Mouse (Mus musculus): ENCODE results near the gene Jdp2. TPM values are rescaled to one million over a fixed set of nuclear protein-coding genes. Genes with fewer than 3 reads are reported as not detected.

Jdp2 gene
- total and polyA plus RNA-seq, 2 experiments: 1.1 to 1.6 TPM

- Histone ChIP-seq H3K27ac (replicated peaks; ENCODE audit: insufficient read depth, low read depth, low read length) (no peak overlapping the region), H3K4me3 (ENCODE audit: insufficient read depth, low read depth, low read length) (no peak overlapping the region), H3K79me2 (ENCODE audit: control insufficient read depth, insufficient read depth, low read length) (no peaks in the 10 kb centered on the region), H3K9ac (ENCODE audit: low read depth, low read length) (no peak overlapping the region), H3K27me3 (ENCODE audit: control insufficient read depth, insufficient read depth, low read length) (no peaks in the 10 kb centered on the region), H3K4me1 (ENCODE audit: control insufficient read depth, insufficient read depth, low read length) (no peaks in the 10 kb centered on the region), H3K36me3 (ENCODE audit: control insufficient read depth, insufficient read depth, low read length) (no peaks in the 10 kb centered on the region)
- no peak for DNase-seq (ENCODE audit: extremely low read depth, low read depth, low spot score)
- WGBS: 76% methylated on average over 4 of the region's 4 CpGs
- TF ChIP-seq POLR2A (IDR thresholded peaks at IDR 0.05; ENCODE audit: extremely low read depth, insufficient read depth, low read length): no peak
- no peak for TF ChIP-seq CTCF (IDR thresholded peaks at IDR 0.05; ENCODE audit: low read depth, low read length)
Measured at GRCm38 (mm10) chr12:85641564-85641931, 42.7 kb downstream of the Jdp2 start.

GRCm38 (mm10) chr12:85643735-85644134 is 44.9 kb downstream of the Jdp2 start:
- H3K79me2 ChIP-seq (ENCODE audit: control insufficient read depth, insufficient read depth, low read length): no peaks in the 10 kb centered on the region
- H3K4me3 ChIP-seq (ENCODE audit: insufficient read depth, low read depth, low read length): no peak overlapping the region
- H3K27ac ChIP-seq (replicated peaks; ENCODE audit: insufficient read depth, low read depth, low read length): no peak overlapping the region
- no peaks in the 10 kb centered on the region for H3K27me3 ChIP-seq (ENCODE audit: control insufficient read depth, insufficient read depth, low read length)
- no peaks in the 10 kb centered on the region for H3K4me1 ChIP-seq (ENCODE audit: control insufficient read depth, insufficient read depth, low read length)
- TF ChIP-seq CTCF (IDR thresholded peaks at IDR 0.05; ENCODE audit: low read depth, low read length) (no peak), POLR2A (IDR thresholded peaks at IDR 0.05; ENCODE audit: extremely low read depth, insufficient read depth, low read length) (no peak)
- no peak for DNase-seq (ENCODE audit: extremely low read depth, low read depth, low spot score)
- no peaks in the 10 kb centered on the region for H3K36me3 ChIP-seq (ENCODE audit: control insufficient read depth, insufficient read depth, low read length)
- WGBS: 61% methylated on average over 5 of the region's 5 CpGs
- no peak overlapping the region for H3K9ac ChIP-seq (ENCODE audit: low read depth, low read length)

- H3K9ac ChIP-seq (ENCODE audit: low read depth, low read length): no peak overlapping the region
- 91% methylated on average over 4 of the region's 4 CpGs for WGBS
- H3K4me3 ChIP-seq (ENCODE audit: insufficient read depth, low read depth, low read length): no peak overlapping the region
- H3K27ac ChIP-seq (replicated peaks; ENCODE audit: insufficient read depth, low read depth, low read length): no peak overlapping the region
- no peaks in the 10 kb centered on the region for H3K4me1 ChIP-seq (ENCODE audit: control insufficient read depth, insufficient read depth, low read length)
- H3K27me3 ChIP-seq (ENCODE audit: control insufficient read depth, insufficient read depth, low read length): no peaks in the 10 kb centered on the region
- no peaks in the 10 kb centered on the region for H3K79me2 ChIP-seq (ENCODE audit: control insufficient read depth, insufficient read depth, low read length)
- TF ChIP-seq CTCF (IDR thresholded peaks at IDR 0.05; ENCODE audit: low read depth, low read length): peak; percentile 52; the same call in 1 of the 2 replicates
- TF ChIP-seq POLR2A (IDR thresholded peaks at IDR 0.05; ENCODE audit: extremely low read depth, insufficient read depth, low read length): no peak
- DNase-seq (ENCODE audit: extremely low read depth, low read depth, low spot score): no peak
- H3K36me3 ChIP-seq (ENCODE audit: control insufficient read depth, insufficient read depth, low read length): no peaks in the 10 kb centered on the region
Measured at GRCm38 (mm10) chr12:85645664-85646063, 46.8 kb downstream of the Jdp2 start.

GRCm38 (mm10) chr12:85647346-85647745 is 48.5 kb downstream of the Jdp2 start:
- Histone ChIP-seq H3K27ac (replicated peaks; ENCODE audit: insufficient read depth, low read depth, low read length) (no peak overlapping the region), H3K4me1 (ENCODE audit: control insufficient read depth, insufficient read depth, low read length) (no peaks in the 10 kb centered on the region), H3K27me3 (ENCODE audit: control insufficient read depth, insufficient read depth, low read length) (no peaks in the 10 kb centered on the region), H3K4me3 (ENCODE audit: insufficient read depth, low read depth, low read length) (no peak overlapping the region), H3K36me3 (ENCODE audit: control insufficient read depth, insufficient read depth, low read length) (no peaks in the 10 kb centered on the region), H3K79me2 (ENCODE audit: control insufficient read depth, insufficient read depth, low read length) (no peaks in the 10 kb centered on the region), H3K9ac (ENCODE audit: low read depth, low read length) (no peak overlapping the region)
- WGBS: 37% methylated on average over 10 of the region's 10 CpGs
- no peak for DNase-seq (ENCODE audit: extremely low read depth, low read depth, low spot score)
- peak; percentile 58 for TF ChIP-seq CTCF (IDR thresholded peaks at IDR 0.05; ENCODE audit: low read depth, low read length)
- no peak for TF ChIP-seq POLR2A (IDR thresholded peaks at IDR 0.05; ENCODE audit: extremely low read depth, insufficient read depth, low read length)

GRCm38 (mm10) chr12:85647955-85648354 is 49.1 kb downstream of the Jdp2 start:
- Histone ChIP-seq H3K79me2 (ENCODE audit: control insufficient read depth, insufficient read depth, low read length) (no peaks in the 10 kb centered on the region), H3K4me3 (ENCODE audit: insufficient read depth, low read depth, low read length) (no peak overlapping the region), H3K27ac (replicated peaks; ENCODE audit: insufficient read depth, low read depth, low read length) (no peak overlapping the region), H3K4me1 (ENCODE audit: control insufficient read depth, insufficient read depth, low read length) (no peaks in the 10 kb centered on the region), H3K36me3 (ENCODE audit: control insufficient read depth, insufficient read depth, low read length) (no peaks in the 10 kb centered on the region), H3K27me3 (ENCODE audit: control insufficient read depth, insufficient read depth, low read length) (no peaks in the 10 kb centered on the region), H3K9ac (ENCODE audit: low read depth, low read length) (no peak overlapping the region)
- peak; percentile 35 for DNase-seq (ENCODE audit: extremely low read depth, low read depth, low spot score)
- TF ChIP-seq POLR2A (IDR thresholded peaks at IDR 0.05; ENCODE audit: extremely low read depth, insufficient read depth, low read length) (no peak), CTCF (IDR thresholded peaks at IDR 0.05; ENCODE audit: low read depth, low read length) (no peak)
- 66% methylated on average over 1 of the region's 1 CpGs for WGBS

GRCm38 (mm10) chr12:85659319-85659718 is 60.5 kb downstream of the Jdp2 start:
- Histone ChIP-seq H3K36me3 (ENCODE audit: control insufficient read depth, insufficient read depth, low read length) (no peaks in the 10 kb centered on the region), H3K4me1 (ENCODE audit: control insufficient read depth, insufficient read depth, low read length) (no peaks in the 10 kb centered on the region; the same call in 1 of the 2 replicates), H3K79me2 (ENCODE audit: control insufficient read depth, insufficient read depth, low read length) (no peaks in the 10 kb centered on the region), H3K27me3 (ENCODE audit: control insufficient read depth, insufficient read depth, low read length) (no peaks in the 10 kb centered on the region), H3K9ac (ENCODE audit: low read depth, low read length) (no peak overlapping the region), H3K4me3 (ENCODE audit: insufficient read depth, low read depth, low read length) (no peak overlapping the region), H3K27ac (replicated peaks; ENCODE audit: insufficient read depth, low read depth, low read length) (no peak overlapping the region)
- TF ChIP-seq CTCF (IDR thresholded peaks at IDR 0.05; ENCODE audit: low read depth, low read length): no peak
- TF ChIP-seq POLR2A (IDR thresholded peaks at IDR 0.05; ENCODE audit: extremely low read depth, insufficient read depth, low read length): no peak
- 28% methylated on average over 2 of the region's 2 CpGs for WGBS
- DNase-seq (ENCODE audit: extremely low read depth, low read depth, low spot score): no peak

Measured in liver, adult 2 months (tissue).